29 mouse cellular contexts compared by ENCODE assay signal in the genomic region with DNA sequence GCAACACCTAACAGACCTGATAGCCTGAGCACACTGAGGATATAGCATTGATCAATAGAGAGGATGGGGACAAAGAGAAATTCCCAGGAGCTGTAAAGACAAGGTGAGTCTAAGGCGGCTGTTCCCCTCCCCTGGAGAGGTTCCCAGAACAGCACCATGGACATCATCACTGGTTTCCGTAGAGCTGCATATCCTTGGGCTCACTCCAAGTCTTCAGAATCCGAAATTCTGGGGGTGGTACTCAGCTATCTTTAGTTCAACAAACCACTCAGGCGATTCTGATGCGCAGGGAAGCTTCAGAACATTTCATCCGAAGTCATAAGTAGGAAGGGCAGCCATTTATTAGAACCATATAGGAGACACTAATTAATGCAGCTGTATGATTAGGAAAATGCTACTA.
DNase-seq lines count a peak whose midpoint lies in the region; ATAC-seq lines count a peak whose summit lies in the region.
"Had no signal": no experiment of that assay in that cellular context is flagged by ENCODE, and none has a peak within 500 bp of the region (broad histone marks: within the 10 kb centered on the region; RNA-seq: fewer than 3 reads in every experiment).

No protein-coding gene starts in this region.

- intact Hi-C loops in left cerebral cortex, postnatal 36 days (cut with DNase I) = no loop called here

- H3K4me2 ChIP-seq in hindbrain, embryonic 16.5 days (ENCODE audit: low read length) = no peak overlapping the region
- no peak overlapping the region for H3K4me2 ChIP-seq in neural tube, embryonic 15.5 days
- H3K4me2 ChIP-seq: forebrain, embryonic 12.5 days; heart, embryonic 15.5 days; hindbrain, embryonic 14.5 days; intestine, embryonic 15.5 days; liver, embryonic 13.5 days; midbrain, embryonic 11.5 days; stomach, embryonic 15.5 days had no signal

- no peak for ATAC-seq in hindbrain, embryonic 16.5 days
- ATAC-seq in neural tube, embryonic 15.5 days (ENCODE audit: low FRiP score) = no peak
- ATAC-seq: intestine, embryonic 15.5 days; Patski had no signal

- no peak overlapping the region for H3K27ac ChIP-seq in hindbrain, embryonic 16.5 days (ENCODE audit: low read depth, low read length)
- no peak overlapping the region for H3K27ac ChIP-seq in neural tube, embryonic 15.5 days (replicated peaks)
- H3K27ac ChIP-seq: forebrain, embryonic 12.5 days; heart, embryonic 15.5 days; hindbrain, embryonic 14.5 days; intestine, embryonic 15.5 days; liver, embryonic 13.5 days; stomach, embryonic 15.5 days had no signal

- H3K36me3 ChIP-seq in hindbrain, embryonic 16.5 days (ENCODE audit: control insufficient read depth, insufficient read depth, low read length) = no peaks in the 10 kb centered on the region
- no peaks in the 10 kb centered on the region for H3K36me3 ChIP-seq in neural tube, embryonic 15.5 days
- H3K36me3 ChIP-seq: forebrain, embryonic 12.5 days; G1E; heart, embryonic 15.5 days; intestine, embryonic 15.5 days; liver, embryonic 13.5 days; stomach, embryonic 15.5 days had no signal

- WGBS in hindbrain, embryonic 16.5 days = 79% methylated on average over 6 of the region's 6 CpGs
- WGBS in neural tube, embryonic 15.5 days = 90% methylated on average over 6 of the region's 6 CpGs

- H3K9ac ChIP-seq in hindbrain, embryonic 16.5 days (ENCODE audit: low read depth, low read length) = no peak overlapping the region
- H3K9ac ChIP-seq in neural tube, embryonic 15.5 days (replicated peaks) = no peak overlapping the region
- H3K9ac ChIP-seq: forebrain, embryonic 12.5 days; heart, embryonic 15.5 days; hindbrain, embryonic 14.5 days; intestine, embryonic 15.5 days; liver, embryonic 13.5 days; stomach, embryonic 15.5 days had no signal

- no peak overlapping the region for H3K4me3 ChIP-seq in hindbrain, embryonic 16.5 days (ENCODE audit: low read length)
- H3K4me3 ChIP-seq in neural tube, embryonic 15.5 days (replicated peaks) = no peak overlapping the region
- H3K4me3 ChIP-seq: forebrain, embryonic 12.5 days; heart, embryonic 15.5 days; intestine, embryonic 15.5 days; liver, embryonic 13.5 days; stomach, embryonic 15.5 days had no signal

- no peaks in the 10 kb centered on the region for H3K4me1 ChIP-seq in hindbrain, embryonic 16.5 days (ENCODE audit: control insufficient read depth, insufficient read depth, low read depth, low read length)
- H3K4me1 ChIP-seq in neural tube, embryonic 15.5 days = no peaks in the 10 kb centered on the region
- H3K4me1 ChIP-seq: forebrain, embryonic 12.5 days; heart, embryonic 15.5 days; intestine, embryonic 15.5 days; liver, embryonic 13.5 days; stomach, embryonic 15.5 days had no signal

- H3K27me3 ChIP-seq in hindbrain, embryonic 16.5 days (replicated peaks; ENCODE audit: control insufficient read depth, insufficient read depth, low read length) = no peaks in the 10 kb centered on the region
- no peaks in the 10 kb centered on the region for H3K27me3 ChIP-seq in neural tube, embryonic 15.5 days (replicated peaks)
- H3K27me3 ChIP-seq: CH12.LX; forebrain, embryonic 12.5 days; heart, embryonic 15.5 days; intestine, embryonic 15.5 days; liver, embryonic 13.5 days; Patski; stomach, embryonic 15.5 days had no signal

- peak; percentile 61 for DNase-seq in right cerebral cortex, adult 18-20 months
- no peak for DNase-seq in right cerebral cortex, postnatal 4 days
- peak; percentile 48 to 64 for DNase-seq in left cerebral cortex, adult 18-20 months (ENCODE audit: low spot score in 2 of 2)
- peak; percentile 39 to 53 for DNase-seq in left cerebral cortex, postnatal 36 days (ENCODE audit: low spot score in 2 of 2)
- DNase-seq in telencephalon, adult 2 months (ENCODE audit: low read depth, low spot score) = peak; percentile 67
- DNase-seq in gastrocnemius, postnatal 10 days = no peak
- DNase-seq: adrenal gland, postnatal 36 days; cerebellum, adult 11 months; cerebellum, adult 9-11 months; gastrocnemius, postnatal 36 days; heart, postnatal 4 days; kidney, adult 9 months; kidney, postnatal 4 days; liver, embryonic 13.5 days; lung, adult 2 months; lung, postnatal 14 days; thymus, adult 2 months; thymus, postnatal 4 days had no signal

- no peaks in the 10 kb centered on the region for H3K9me3 ChIP-seq in hindbrain, embryonic 16.5 days (ENCODE audit: control insufficient read depth, low read length)
- H3K9me3 ChIP-seq in neural tube, embryonic 15.5 days (replicated peaks) = no peaks in the 10 kb centered on the region
- H3K9me3 ChIP-seq: forebrain, embryonic 12.5 days; heart, embryonic 15.5 days; intestine, embryonic 15.5 days; liver, embryonic 13.5 days; stomach, embryonic 15.5 days had no signal

Comparison
In these comparisons a context has a peak if more than half of its experiments do, and no peak if none do; other contexts are left out.
1. DNase-seq: peak in right cerebral cortex, adult 18-20 months (single experiment), left cerebral cortex, adult 18-20 months (2 of 2), left cerebral cortex, postnatal 36 days (2 of 2) and telencephalon, adult 2 months (single experiment); none in right cerebral cortex, postnatal 4 days (single experiment) and gastrocnemius, postnatal 10 days (single experiment).